Mouse (Mus musculus) CH12.LX (cell line): ENCODE measurements around the gene Galnt18.

Experiments
- E2F4 ChIP-seq: IDR thresholded peaks from 2 replicates; pipeline ENCODE4 v1.6.1; 2011; ENCODE audit warnings: low read depth, low read length, improper control_type of control experiment; ENCODE audit not compliant: insufficient replicate concordance
- MXI1 ChIP-seq: IDR thresholded peaks from 2 replicates; pipeline ENCODE4 v1.6.1; 2011; ENCODE audit warnings: mild to moderate bottlenecking, low read depth, low read length, improper control_type of control experiment
- RCOR1 ChIP-seq: conservative IDR thresholded peaks from 2 replicates; pipeline ENCODE4 v1.6.1; 2012; ENCODE audit warnings: low read depth, mild to moderate bottlenecking, inconsistent platforms, low read length, improper control_type of control experiment
- TCF12 ChIP-seq: IDR thresholded peaks from 2 replicates; pipeline ENCODE4 v1.6.1; 2014; ENCODE audit warnings: low read depth, mild to moderate bottlenecking, inconsistent platforms, low read length, improper control_type of control experiment
- ZC3H11A ChIP-seq: IDR thresholded peaks from 2 replicates; pipeline ENCODE4 v1.6.1; 2012; ENCODE audit warnings: low read depth, mild to moderate bottlenecking, inconsistent platforms, low read length, improper control_type of control experiment

DNA sequence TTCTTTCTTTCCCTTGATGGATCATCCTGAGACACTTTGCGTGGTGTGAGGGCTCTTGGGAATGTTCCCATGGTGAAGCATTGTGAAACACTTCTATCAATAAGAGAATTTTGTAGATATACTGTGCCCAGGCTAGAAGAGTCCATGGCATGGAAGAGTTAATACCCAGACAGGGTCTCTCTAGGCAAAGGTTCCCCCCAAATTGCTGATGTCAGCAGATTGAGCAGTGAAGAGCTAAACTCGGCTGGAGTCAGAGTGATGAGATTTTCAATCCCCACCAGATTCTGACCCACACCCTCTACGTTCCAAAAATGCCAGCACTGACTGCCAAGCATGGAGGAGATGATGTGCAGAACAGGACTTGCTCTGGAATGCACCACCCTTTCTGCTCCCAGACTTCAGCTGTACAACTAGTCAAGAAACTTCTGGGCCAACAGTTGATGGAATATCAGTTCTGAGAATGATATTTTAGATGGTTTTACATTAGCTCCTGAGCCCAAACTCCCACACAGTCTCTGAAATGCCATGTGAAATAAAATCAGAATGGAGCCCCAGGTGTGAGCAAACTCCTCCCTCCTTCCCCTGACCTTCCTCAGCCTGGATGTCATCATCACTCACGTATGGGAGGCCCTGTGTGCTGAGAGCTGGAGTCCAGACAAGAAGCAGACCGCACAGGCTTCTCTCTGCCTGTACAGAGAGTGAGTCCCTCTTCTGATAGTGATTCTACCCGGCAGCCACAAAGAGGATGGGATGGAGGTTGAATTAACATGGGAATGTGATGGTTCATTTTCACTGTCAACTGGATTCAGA, 329.3 kb downstream of the Galnt18 start:
- no peak for TF ChIP-seq TCF12
- no peak for TF ChIP-seq RCOR1
- TF ChIP-seq MXI1, result no peak
- no peak for TF ChIP-seq ZC3H11A
- TF ChIP-seq E2F4, result no peak
